Mouse (Mus musculus) heart, postnatal 0 days (tissue): Measurements from ENCODE around the gene Exoc5.

ENCODE experiments used
- CTCF ChIP-seq: IDR thresholded peaks from 2 replicates; pipeline ENCODE4 v1.5.1; 2016; ENCODE audit warnings: antibody characterized with exemption, control low read depth, low read depth
- EP300 ChIP-seq: IDR thresholded peaks from 2 replicates; pipeline ENCODE4 v1.6.1; 2016; ENCODE audit warnings: antibody characterized with exemption, low read depth

DNA sequence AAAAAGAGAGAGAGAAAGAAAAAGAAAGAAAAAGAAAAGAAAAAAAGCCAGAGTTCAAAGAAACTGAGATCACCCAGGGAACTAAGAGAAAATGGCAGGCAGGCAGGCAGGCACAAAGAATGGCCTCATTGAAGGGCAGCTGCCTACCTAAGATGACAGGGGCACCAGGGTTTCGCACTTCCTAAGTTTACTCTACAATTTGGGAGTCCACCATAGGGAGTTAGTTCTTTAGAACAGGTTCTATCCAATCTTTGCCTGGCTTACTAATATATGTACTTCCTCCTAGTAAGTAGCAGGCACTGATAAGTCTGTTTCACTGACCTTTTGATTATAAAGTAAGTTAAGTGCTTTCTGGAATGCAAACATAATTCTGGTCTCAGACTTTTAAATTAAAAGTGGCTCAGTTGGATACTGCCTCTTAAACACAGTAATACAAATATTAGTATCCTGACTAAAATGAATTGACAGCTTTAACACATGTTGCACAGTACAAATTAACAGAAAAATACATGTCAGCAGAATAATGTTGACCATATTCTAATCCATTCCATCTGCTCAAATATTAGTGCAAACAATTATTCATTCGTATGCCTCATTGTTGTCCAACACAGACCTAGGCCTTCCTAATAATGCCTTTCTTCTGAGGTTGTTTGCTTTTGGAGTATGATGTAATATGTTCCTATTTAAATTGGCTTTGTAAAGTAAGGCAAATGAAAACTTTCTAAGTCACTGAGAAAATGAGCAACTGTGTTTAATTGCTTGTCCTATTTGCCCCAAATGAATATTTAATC, 57.9 kb downstream of the Exoc5 start:
- TF ChIP-seq EP300 (no peak), CTCF (no peak)
